Mouse (Mus musculus): ENCODE results near the gene March4.

DNA sequence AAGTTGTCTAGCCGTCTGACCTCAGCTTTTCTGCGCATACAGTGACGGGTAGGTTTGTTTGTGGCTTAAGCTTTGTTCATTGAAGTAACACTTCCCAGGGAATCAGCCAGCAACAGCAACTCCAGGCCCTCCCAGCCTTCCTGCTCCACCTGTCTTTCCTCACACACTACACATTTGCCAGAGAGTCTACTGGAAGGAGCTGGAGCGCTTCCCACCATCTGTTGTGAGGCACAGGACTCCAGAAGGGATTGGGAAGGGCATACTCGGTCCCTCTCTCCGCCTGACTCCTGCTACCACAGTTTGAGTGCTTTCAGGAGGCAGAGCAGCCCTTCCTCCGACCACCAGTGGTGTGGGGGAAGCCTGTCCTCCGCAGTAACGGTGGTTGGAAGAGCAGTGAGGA is 136.1 kb downstream of the March4 start:
- TF ChIP-seq POLR2A (IDR thresholded peaks at IDR 0.05; ENCODE audit: insufficient read depth, low read depth, low read length) (no peak), CTCF (IDR thresholded peaks at IDR 0.05; ENCODE audit: insufficient read depth, low read depth, low read length) (no peak)

All from olfactory bulb, adult 2 months (tissue).